Mouse (Mus musculus) small intestine, adult 2 months (tissue): ENCODE measurements around the gene Ncam2.

Source experiments
- CTCF ChIP-seq: fragments of 200-500 bp; IDR thresholded peaks from 2 replicates; pipeline ENCODE4 v1.5.1; 2012; ENCODE audit warnings: low read depth, mild to moderate bottlenecking, control low read depth, inconsistent platforms, low read length, moderate library complexity, mixed read lengths; ENCODE audit not compliant: insufficient replicate concordance, insufficient read length; ENCODE audit errors: extremely low read depth
- POLR2A ChIP-seq: fragments of 200-500 bp; IDR thresholded peaks from 2 replicates; pipeline ENCODE4 v1.6.1; 2012; ENCODE audit warnings: low read depth, mild to moderate bottlenecking, control low read depth, inconsistent platforms, low read length, moderate library complexity

DNA sequence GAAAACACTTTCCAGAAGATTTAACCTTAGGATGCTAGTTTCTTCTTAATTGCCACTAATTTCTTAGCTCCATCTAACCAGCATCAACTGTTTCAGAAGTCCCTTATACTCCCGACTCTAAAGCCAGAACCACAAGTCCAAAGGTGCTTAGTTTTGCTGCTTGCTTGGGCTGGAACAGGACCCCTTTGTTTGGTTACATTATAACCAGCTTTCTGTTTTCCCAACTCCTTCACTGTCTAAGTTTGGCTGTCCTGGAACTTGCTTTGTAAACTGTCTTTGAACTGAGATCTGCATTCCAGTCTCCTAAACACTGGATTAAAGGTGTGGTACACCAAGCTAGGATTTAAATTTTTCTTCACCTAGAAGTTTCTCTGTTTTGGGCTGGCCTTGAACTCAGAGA is 475.0 kb downstream of the Ncam2 start:
- no peak for TF ChIP-seq POLR2A
- TF ChIP-seq CTCF, result no peak
